Mouse (Mus musculus) E14TG2a.4 (cell line): ENCODE measurements around the gene Krtap16-1.

Experiments used
- CTCF ChIP-seq: conservative IDR thresholded peaks from 2 replicates; pipeline ENCODE4 v1.5.1; 2014; ENCODE audit warnings: low read length
- NANOG ChIP-seq: IDR thresholded peaks from 2 replicates; pipeline ENCODE4 v1.6.1; 2014; ENCODE audit warnings: borderline replicate concordance, low read length, mixed read lengths

GRCm38 (mm10) chr11:100005905-100006304, 19.5 kb upstream of the Krtap16-1 start:
- no peak for TF ChIP-seq CTCF
- no peak for TF ChIP-seq NANOG
